Mouse (Mus musculus): ENCODE measurements around the gene Egfl7. TPM values are rescaled to one million over a fixed set of nuclear protein-coding genes. Genes with fewer than 3 reads are reported as not detected.

Gene Egfl7
- polyA plus RNA-seq, 1 experiment: 2,032 TPM

DNA sequence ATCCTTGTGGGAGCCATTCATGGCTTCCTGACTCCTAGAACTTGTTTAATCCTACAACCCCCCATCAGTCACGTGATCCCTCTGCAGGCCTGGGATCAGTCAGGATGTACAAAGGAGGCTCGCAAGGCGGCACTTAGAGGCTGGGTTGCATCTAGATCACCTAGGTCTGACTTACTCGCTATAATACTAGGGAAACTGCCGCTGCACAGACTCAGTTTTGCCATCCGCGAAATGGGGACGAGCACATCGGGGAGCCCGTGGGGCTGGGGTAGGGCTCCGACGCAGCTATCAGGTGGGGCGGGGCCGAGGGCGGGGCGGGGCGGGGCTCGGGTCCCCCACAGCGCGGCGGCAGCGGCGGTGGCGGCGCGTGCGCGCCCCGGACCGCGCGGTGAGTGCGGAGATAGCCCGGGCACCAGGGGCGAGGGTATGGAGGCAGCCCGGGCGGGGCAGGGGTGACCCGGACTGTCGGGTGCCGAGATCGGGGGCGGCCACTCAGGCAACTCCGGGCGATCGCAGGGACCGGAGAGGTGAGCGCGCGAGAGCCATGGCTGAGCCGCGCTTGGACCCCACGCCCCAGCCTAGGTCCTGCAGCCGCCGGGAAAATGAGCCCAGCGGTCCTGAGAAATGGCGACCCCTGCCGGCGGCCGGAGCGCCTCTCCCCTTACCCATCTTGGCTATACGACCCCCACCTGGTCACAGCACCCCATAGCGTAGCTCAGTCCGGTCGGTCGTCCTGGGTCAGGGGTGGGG lies 6.7 kb downstream of the Egfl7 start, which contains the start of gene Gm20532:
Gm20532 (plus strand) TSS at position 346 of the 750 bp plus-strand sequence.
- WGBS: 1% methylated on average over 65 of the region's 65 CpGs
- peak within 1 kb of the TSS; percentile 88 for H3K4me3 ChIP-seq (replicated peaks; ENCODE audit: extremely low read depth, low read depth, low read length)
- H3K4me1 ChIP-seq (ENCODE audit: control insufficient read depth, insufficient read depth, low read length): peaks cover 8% of the 10 kb centered on the region; the same call in 1 of the 2 replicates
- TF ChIP-seq POLR2A (IDR thresholded peaks at IDR 0.05; ENCODE audit: borderline replicate concordance, extremely low read depth, low read depth, low read length) (0 out of 2 replicates have a peak, but pooled peaks have one; percentile 27), CTCF (IDR thresholded peaks at IDR 0.05; ENCODE audit: insufficient read depth, low read length) (peak; percentile 14; the same call in 1 of the 2 replicates)
- no peak for DNase-seq

DNA sequence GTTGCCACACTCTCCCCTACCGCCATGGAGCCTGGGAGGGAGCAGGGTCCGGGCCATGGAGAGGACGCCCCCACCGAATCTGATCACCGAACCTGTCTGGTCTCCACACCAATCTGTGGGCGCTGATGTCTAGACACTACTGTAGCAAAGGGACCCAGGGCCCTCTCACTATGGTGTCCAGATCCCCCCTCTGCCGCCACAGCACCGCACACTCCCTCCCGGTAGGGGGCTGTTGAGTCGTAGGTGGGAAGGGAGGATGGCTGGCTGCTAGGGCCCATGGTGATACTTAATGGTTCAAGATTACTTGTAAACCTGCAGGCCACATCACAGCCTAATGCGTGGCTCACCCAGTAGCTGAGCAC lies 7.2 kb downstream of the Egfl7 start:
- WGBS: 10% methylated on average over 11 of the region's 11 CpGs
- no peak for TF ChIP-seq POLR2A (IDR thresholded peaks at IDR 0.05; ENCODE audit: borderline replicate concordance, extremely low read depth, low read depth, low read length)
- peak; percentile 20; the same call in 1 of the 2 replicates for TF ChIP-seq CTCF (IDR thresholded peaks at IDR 0.05; ENCODE audit: insufficient read depth, low read length)
- no peak for DNase-seq
- Histone ChIP-seq H3K4me3 (replicated peaks; ENCODE audit: extremely low read depth, low read depth, low read length) (peak overlapping the region; percentile 88), H3K4me1 (ENCODE audit: control insufficient read depth, insufficient read depth, low read length) (peaks cover 9% of the 10 kb centered on the region; the same call in 1 of the 2 replicates)

DNA sequence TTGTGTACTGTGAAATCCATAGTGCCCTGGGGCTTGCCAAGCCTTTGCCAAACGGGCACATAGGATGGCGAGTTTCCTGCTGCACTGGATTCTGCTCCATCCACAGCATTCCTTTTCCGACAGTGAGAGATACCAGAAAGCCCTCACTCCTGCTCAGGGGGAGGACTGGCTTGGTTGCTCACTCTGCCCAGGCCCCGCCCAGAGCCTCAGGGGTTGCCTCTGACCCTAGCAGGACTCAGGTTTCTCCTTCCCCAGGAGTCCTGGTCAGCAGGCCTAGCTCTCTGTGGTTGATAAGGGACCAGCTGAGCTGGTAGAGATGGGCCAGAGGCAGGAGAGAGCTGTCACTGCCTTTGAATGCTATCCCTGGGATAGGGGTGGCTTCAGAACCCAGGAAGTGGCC lies 8.8 kb downstream of the Egfl7 start:
- Histone ChIP-seq H3K4me3 (replicated peaks; ENCODE audit: extremely low read depth, low read depth, low read length) (peak overlapping the region; percentile 88), H3K4me1 (ENCODE audit: control insufficient read depth, insufficient read depth, low read length) (peaks cover 9% of the 10 kb centered on the region; the same call in 1 of the 2 replicates)
- TF ChIP-seq CTCF (IDR thresholded peaks at IDR 0.05; ENCODE audit: insufficient read depth, low read length): no peak
- no peak; the same call in 1 of the 2 replicates for TF ChIP-seq POLR2A (IDR thresholded peaks at IDR 0.05; ENCODE audit: borderline replicate concordance, extremely low read depth, low read depth, low read length)
- 37% methylated on average over 4 of the region's 4 CpGs for WGBS
- no peak for DNase-seq

DNA sequence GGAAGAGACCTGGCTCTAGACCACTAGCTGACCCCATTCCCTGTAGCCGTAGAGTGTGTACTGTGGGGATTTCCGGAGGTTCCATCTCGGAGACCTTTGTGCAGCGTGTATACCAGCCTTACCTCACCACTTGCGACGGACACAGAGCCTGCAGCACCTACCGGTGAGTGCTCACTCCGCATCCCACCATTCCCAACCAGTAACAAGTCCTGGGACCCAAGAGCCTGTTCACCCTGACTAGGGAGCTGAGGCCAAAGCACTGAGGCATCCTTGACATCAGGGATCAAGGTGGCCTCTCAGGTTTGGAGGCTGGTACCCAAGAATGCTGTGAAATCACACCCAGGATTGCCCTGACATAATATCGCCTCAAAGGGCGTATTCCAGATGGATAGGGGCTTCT lies 9.5 kb downstream of the Egfl7 start:
- Histone ChIP-seq H3K4me3 (replicated peaks; ENCODE audit: extremely low read depth, low read depth, low read length) (peak overlapping the region; percentile 88), H3K4me1 (ENCODE audit: control insufficient read depth, insufficient read depth, low read length) (peaks cover 9% of the 10 kb centered on the region; the same call in 1 of the 2 replicates)
- 63% methylated on average over 10 of the region's 10 CpGs for WGBS
- no peak for DNase-seq
- no peak; the same call in 1 of the 2 replicates for TF ChIP-seq CTCF (IDR thresholded peaks at IDR 0.05; ENCODE audit: insufficient read depth, low read length)
- peak; percentile 45; the same call in 1 of the 2 replicates for TF ChIP-seq POLR2A (IDR thresholded peaks at IDR 0.05; ENCODE audit: borderline replicate concordance, extremely low read depth, low read depth, low read length)

DNA sequence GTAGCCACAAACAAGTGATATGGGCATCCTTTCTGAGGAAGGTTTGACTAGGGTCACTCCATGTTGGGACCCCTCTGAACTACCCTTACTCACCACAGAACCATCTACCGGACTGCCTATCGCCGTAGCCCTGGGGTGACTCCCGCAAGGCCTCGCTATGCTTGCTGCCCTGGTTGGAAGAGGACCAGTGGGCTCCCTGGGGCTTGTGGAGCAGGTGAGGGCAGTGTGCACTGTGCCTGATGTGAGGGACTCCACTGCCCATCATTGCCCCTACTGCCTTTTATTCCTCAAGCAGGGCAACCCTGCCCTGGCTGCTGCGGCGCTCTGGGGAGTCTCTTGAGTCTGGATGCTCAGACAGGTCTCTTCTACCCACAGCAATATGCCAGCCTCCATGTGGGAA lies 10.5 kb downstream of the Egfl7 start:
- TF ChIP-seq CTCF (IDR thresholded peaks at IDR 0.05; ENCODE audit: insufficient read depth, low read length): no peak
- TF ChIP-seq POLR2A (IDR thresholded peaks at IDR 0.05; ENCODE audit: borderline replicate concordance, extremely low read depth, low read depth, low read length): no peak; the same call in 1 of the 2 replicates
- no peak for DNase-seq
- Histone ChIP-seq H3K4me1 (ENCODE audit: control insufficient read depth, insufficient read depth, low read length) (peaks cover 9% of the 10 kb centered on the region; the same call in 1 of the 2 replicates), H3K4me3 (replicated peaks; ENCODE audit: extremely low read depth, low read depth, low read length) (peak overlapping the region; percentile 88)
- 62% methylated on average over 7 of the region's 7 CpGs for WGBS

DNA sequence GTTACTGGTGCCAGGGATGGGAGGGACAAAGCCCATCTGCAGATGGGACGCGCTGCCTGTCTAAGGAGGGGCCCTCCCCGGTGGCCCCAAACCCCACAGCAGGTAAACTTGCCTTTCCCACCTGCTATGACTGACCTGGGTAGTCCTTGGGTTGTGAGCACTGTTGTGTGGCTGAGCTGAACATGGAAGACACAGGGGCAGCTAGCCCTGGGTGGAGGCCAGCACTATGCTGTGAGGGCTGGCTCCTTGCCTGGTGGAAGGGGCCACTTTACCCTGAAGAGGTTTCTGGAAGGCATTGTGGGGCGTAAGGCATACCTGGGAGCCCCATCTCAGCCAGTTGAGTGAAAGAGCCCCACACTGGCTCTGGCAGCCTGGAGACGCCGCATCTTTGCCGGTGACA lies 11.1 kb downstream of the Egfl7 start:
- TF ChIP-seq POLR2A (IDR thresholded peaks at IDR 0.05; ENCODE audit: borderline replicate concordance, extremely low read depth, low read depth, low read length) (peak; percentile 57; the same call in 1 of the 2 replicates), CTCF (IDR thresholded peaks at IDR 0.05; ENCODE audit: insufficient read depth, low read length) (no peak)
- no peak for DNase-seq
- H3K4me3 ChIP-seq (replicated peaks; ENCODE audit: extremely low read depth, low read depth, low read length): peak overlapping the region; percentile 88
- peaks cover 9% of the 10 kb centered on the region; the same call in 1 of the 2 replicates for H3K4me1 ChIP-seq (ENCODE audit: control insufficient read depth, insufficient read depth, low read length)
- WGBS: 32% methylated on average over 7 of the region's 7 CpGs

DNA sequence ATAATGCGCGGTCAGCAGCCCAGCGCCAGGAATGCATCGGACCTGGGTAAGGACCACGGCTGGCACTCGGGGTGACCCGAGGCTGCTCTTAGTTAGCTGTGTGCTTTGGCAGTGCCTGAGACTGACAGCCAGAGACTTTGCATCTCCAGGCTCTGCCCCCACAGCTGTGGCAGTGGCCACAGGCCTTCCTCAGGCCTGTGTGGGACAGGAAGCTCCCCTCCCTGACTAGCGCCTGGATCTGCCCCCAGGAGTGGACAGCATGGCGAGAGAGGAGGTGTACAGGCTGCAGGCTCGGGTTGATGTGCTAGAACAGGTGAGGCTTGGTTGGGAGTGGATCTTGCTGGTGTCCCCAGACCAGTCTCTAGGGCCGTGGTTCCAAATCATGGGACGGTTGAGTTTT lies 11.6 kb downstream of the Egfl7 start:
- TF ChIP-seq POLR2A (IDR thresholded peaks at IDR 0.05; ENCODE audit: borderline replicate concordance, extremely low read depth, low read depth, low read length) (no peak; the same call in 1 of the 2 replicates), CTCF (IDR thresholded peaks at IDR 0.05; ENCODE audit: insufficient read depth, low read length) (no peak)
- Histone ChIP-seq H3K4me1 (ENCODE audit: control insufficient read depth, insufficient read depth, low read length) (peaks cover 9% of the 10 kb centered on the region; the same call in 1 of the 2 replicates), H3K4me3 (replicated peaks; ENCODE audit: extremely low read depth, low read depth, low read length) (peak overlapping the region; percentile 88)
- WGBS: 49% methylated on average over 12 of the region's 12 CpGs
- no peak for DNase-seq

DNA sequence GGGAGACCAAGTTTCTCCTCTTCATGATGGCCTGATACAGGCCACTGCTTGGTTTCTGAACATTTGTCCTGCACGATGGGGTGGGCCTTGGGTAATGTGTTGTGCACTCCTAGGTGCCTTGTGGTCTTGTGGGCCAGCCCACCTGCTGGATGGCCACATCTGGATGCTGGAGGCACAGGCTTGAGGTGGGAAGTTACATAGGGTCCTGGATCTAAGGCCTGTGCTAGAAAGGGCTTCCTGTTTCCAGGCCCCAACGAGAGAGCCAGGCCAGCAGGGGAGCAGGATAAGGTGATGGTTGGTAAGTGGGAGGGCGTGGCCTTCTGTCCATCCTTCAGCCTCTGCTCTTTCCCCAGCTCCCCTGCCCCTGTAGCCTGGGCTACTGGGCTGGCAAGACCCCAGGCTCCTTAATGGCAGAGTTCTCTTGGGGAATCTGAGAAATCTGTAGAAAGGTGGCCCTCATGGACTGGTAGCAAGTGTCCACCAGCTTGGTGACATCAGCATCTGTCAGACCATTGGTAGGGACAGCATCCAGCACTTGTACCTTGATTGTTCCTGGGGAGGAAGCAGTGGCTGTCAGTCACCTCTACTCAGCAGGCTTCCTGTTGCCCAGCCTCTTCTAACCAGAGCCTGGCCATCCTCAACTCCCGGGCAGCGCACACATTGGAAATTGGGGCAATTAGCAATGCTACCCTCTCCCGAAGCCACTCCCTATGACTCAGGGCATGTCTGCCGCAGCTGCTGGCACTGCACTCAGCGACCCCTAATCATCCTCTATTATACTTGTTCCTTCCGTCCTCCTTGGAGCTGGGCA lies 13.6 kb downstream of the Egfl7 start:
- TF ChIP-seq POLR2A (IDR thresholded peaks at IDR 0.05; ENCODE audit: borderline replicate concordance, extremely low read depth, low read depth, low read length) (peak; percentile 55; the same call in 1 of the 2 replicates), CTCF (IDR thresholded peaks at IDR 0.05; ENCODE audit: insufficient read depth, low read length) (no peak)
- DNase-seq: no peak
- WGBS: 60% methylated on average over 9 of the region's 9 CpGs
- H3K4me3 ChIP-seq (replicated peaks; ENCODE audit: extremely low read depth, low read depth, low read length): no peak overlapping the region
- H3K4me1 ChIP-seq (ENCODE audit: control insufficient read depth, insufficient read depth, low read length): peaks cover 9% of the 10 kb centered on the region

DNA sequence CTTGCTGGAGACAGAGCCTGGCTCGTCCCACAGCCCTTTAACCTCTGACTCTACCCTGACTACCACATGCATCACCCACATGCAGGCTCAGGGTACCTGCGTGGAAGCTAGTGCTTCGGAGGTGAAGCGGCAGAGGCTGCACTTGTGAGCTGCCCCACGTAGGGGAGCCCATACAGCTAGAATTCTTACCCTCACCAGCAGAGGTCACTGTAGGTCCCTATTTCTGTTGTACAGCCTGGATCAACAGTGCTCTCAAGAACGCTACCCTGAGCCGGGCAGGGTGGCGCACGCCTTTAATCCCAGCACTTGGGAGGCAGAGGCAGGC lies 14.2 kb downstream of the Egfl7 start:
- no peak for DNase-seq
- 36% methylated on average over 9 of the region's 9 CpGs for WGBS
- peak; percentile 47 for TF ChIP-seq CTCF (IDR thresholded peaks at IDR 0.05; ENCODE audit: insufficient read depth, low read length)
- no peak; the same call in 1 of the 2 replicates for TF ChIP-seq POLR2A (IDR thresholded peaks at IDR 0.05; ENCODE audit: borderline replicate concordance, extremely low read depth, low read depth, low read length)
- no peak overlapping the region for H3K4me3 ChIP-seq (replicated peaks; ENCODE audit: extremely low read depth, low read depth, low read length)
- H3K4me1 ChIP-seq (ENCODE audit: control insufficient read depth, insufficient read depth, low read length): peaks cover 9% of the 10 kb centered on the region

All from lung, adult 2 months (tissue).